Mouse (Mus musculus) ES-Bruce4 (cell line): ENCODE results near the gene Rbm28.

Source experiments
- CTCF ChIP-seq: IDR thresholded peaks from one replicate; pipeline ENCODE4 v1.8.1; 2011; ENCODE audit warnings: low read depth, low read length
- EP300 ChIP-seq: IDR thresholded peaks from 2 replicates; pipeline ENCODE4 v1.6.1; 2011; ENCODE audit warnings: low read depth, low read length; ENCODE audit not compliant: insufficient read depth

DNA sequence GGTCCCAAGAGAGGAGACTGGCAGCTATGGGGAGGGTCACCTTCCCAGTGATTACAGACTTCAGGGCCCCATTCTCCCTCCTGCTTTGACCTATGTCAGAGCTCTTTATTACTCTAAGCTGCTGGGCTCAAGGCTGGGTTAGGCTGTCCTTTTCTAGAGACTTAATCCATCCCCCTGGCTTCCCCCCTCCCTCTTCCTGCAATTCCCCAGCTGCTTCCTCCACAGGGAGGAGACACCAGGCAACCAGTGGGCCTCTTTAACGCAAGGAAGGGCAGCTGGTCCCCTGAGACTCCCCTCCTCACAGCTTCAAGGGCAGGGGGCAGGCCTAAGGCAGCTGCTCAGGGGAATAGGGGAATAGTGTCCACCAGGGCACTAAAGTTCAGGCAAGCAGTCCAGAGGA lies 49.4 kb upstream of the Rbm28 start:
- TF ChIP-seq EP300 (no peak), CTCF (no peak)
